Mouse (Mus musculus) limb, embryonic 13.5 days (tissue): Measurements from ENCODE around the gene Zfp963. TPM values are rescaled to one million over a fixed set of nuclear protein-coding genes. Genes with fewer than 3 reads are reported as not detected.
A peak's percentile ranks its signal among the peaks of the same experiment; 100 is the strongest.

ENCODE experiments used
- ATAC-seq: fragments of 200-750 bp; cut with Nextera tagmentation; 2 replicates; pipeline ENCODE4 v1.8.0; 2017; ENCODE audit warnings: low read depth, moderate number of reproducible peaks, moderate TSS enrichment; ENCODE audit not compliant: low FRiP score
- H3K27ac ChIP-seq: fragments of 300-500 bp; sonication (generic); 2 replicates; pipeline ENCODE4 v1.5.1; 2015; ENCODE audit warnings: inconsistent platforms, mild to moderate bottlenecking, moderate library complexity
- H3K27me3 ChIP-seq: fragments of 300-500 bp; sonication (generic); 2 replicates; pipeline ENCODE4 v1.6.1; 2015; ENCODE audit warnings: mild to moderate bottlenecking, inconsistent platforms
- H3K36me3 ChIP-seq: fragments of 300-500 bp; sonication (generic); 2 replicates; pipeline ENCODE4 v1.6.1; 2015; ENCODE audit warnings: inconsistent platforms, mild to moderate bottlenecking, moderate library complexity
- H3K4me1 ChIP-seq: fragments of 300-500 bp; sonication (generic); 2 replicates; pipeline ENCODE4 v1.6.1; 2015; ENCODE audit warnings: inconsistent platforms
- H3K4me2 ChIP-seq: fragments of 300-500 bp; sonication (generic); replicated peaks from 2 replicates; pipeline ENCODE4 v1.6.1; 2015; ENCODE audit warnings: inconsistent platforms, mild to moderate bottlenecking, moderate library complexity
- H3K4me3 ChIP-seq: fragments of 300-500 bp; sonication (generic); 2 replicates; pipeline ENCODE4 v1.5.1; 2015; ENCODE audit warnings: moderate library complexity, mild to moderate bottlenecking, inconsistent platforms
- H3K9ac ChIP-seq: fragments of 300-500 bp; sonication (generic); 2 replicates; pipeline ENCODE4 v1.6.1; 2015; ENCODE audit warnings: mild to moderate bottlenecking, inconsistent platforms
- H3K9me3 ChIP-seq: fragments of 300-500 bp; sonication (generic); 2 replicates; pipeline ENCODE4 v1.6.1; 2016; ENCODE audit warnings: inconsistent platforms
- WGBS: fragments of 180-500 bp; shearing (Covaris S2); methylation state at CpG from one replicate; pipeline ENCODE4 v1.1.7; 2015; 5-methylcytosine and 5-hydroxymethylcytosine counted together
- polyA plus RNA-seq: library from polyadenylated mRNA; unstranded; fragments of >200 nt; fragmentation: Nextera tagmentation; extraction: Ambion mirVana; gene quantifications from 2 replicates; pipeline ENCODE4 v1.2.1, GENCODE M21; 2015

The Zfp963 gene
- polyA plus RNA-seq, 1 experiment from 2014 or later: 7.7 TPM

DNA sequence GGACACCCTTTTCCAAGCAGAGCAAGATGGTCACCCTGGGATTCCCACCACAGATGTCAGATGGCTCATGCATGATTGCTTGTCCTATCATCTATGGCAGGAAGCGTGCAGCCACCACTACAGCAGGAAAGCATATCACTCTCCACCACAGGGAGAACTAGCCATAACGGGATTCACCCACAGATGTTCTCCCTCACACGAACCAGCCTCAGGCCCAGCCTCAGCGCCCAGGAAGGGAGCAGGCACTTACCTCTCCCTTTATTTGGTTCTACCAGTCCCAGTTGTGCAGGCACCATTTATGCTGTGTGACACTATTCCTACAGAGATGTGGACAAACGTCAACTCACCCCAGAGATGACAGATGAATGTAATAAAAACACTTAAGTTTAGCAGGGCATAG, 39.3 kb upstream of the Zfp963 start:
- Histone ChIP-seq H3K9me3 (no peaks in the 10 kb centered on the region), H3K4me1 (peaks cover 25% of the 10 kb centered on the region), H3K36me3 (peaks cover 13% of the 10 kb centered on the region), H3K4me2 (no peak overlapping the region), H3K27ac (no peak overlapping the region), H3K4me3 (no peak overlapping the region), H3K9ac (no peak overlapping the region), H3K27me3 (no peaks in the 10 kb centered on the region)
- ATAC-seq: no peak
- 92% methylated on average over 5 of the region's 5 CpGs for whole genome bisulfite sequencing

DNA sequence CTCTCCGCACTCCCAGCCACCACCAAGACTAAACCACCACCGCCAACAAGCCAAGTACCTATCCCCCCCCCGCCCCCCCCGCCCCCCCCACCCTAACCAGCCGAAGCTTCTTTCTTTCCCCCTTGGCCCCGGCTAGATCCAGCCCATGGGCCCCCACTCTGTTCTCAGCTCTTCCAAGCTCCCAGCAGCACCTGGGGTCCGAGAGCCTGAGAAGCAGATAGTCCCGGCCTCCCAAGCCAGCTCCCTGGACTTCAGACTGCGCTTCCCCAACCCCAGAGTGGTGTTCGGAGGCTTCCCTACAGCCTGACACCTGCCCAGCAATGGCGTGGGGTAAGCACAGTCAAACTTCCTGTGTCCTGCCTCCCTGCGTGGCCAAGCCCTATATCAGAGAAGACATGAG, 27.3 kb upstream of the Zfp963 start:
- no peaks in the 10 kb centered on the region; the same call in 1 of the 2 replicates for H3K36me3 ChIP-seq
- H3K4me1 ChIP-seq: peaks cover 20% of the 10 kb centered on the region
- H3K4me2 ChIP-seq: no peak overlapping the region
- no peak overlapping the region for H3K9ac ChIP-seq
- H3K4me3 ChIP-seq: no peak overlapping the region
- ATAC-seq: no peak
- no peaks in the 10 kb centered on the region for H3K9me3 ChIP-seq
- no peak overlapping the region for H3K27ac ChIP-seq
- WGBS: 69% methylated on average over 10 of the region's 12 CpGs
- no peaks in the 10 kb centered on the region for H3K27me3 ChIP-seq

- peaks cover 27% of the 10 kb centered on the region for H3K4me1 ChIP-seq
- no peak overlapping the region; the same call in 1 of the 2 replicates for H3K27ac ChIP-seq
- WGBS: 48% methylated on average over 2 of the region's 2 CpGs
- no peaks in the 10 kb centered on the region for H3K27me3 ChIP-seq
- peak overlapping the region; percentile 75 for H3K4me2 ChIP-seq
- peak; percentile 11; the same call in 1 of the 2 replicates for ATAC-seq
- peaks cover 4% of the 10 kb centered on the region; the same call in 1 of the 2 replicates for H3K36me3 ChIP-seq
- no peak overlapping the region for H3K9ac ChIP-seq
- H3K4me3 ChIP-seq: peak overlapping the region; percentile 75
- H3K9me3 ChIP-seq: no peaks in the 10 kb centered on the region
Measured at GRCm38 (mm10) chr8:69775149-69775534, 25.4 kb upstream of the Zfp963 start.

DNA sequence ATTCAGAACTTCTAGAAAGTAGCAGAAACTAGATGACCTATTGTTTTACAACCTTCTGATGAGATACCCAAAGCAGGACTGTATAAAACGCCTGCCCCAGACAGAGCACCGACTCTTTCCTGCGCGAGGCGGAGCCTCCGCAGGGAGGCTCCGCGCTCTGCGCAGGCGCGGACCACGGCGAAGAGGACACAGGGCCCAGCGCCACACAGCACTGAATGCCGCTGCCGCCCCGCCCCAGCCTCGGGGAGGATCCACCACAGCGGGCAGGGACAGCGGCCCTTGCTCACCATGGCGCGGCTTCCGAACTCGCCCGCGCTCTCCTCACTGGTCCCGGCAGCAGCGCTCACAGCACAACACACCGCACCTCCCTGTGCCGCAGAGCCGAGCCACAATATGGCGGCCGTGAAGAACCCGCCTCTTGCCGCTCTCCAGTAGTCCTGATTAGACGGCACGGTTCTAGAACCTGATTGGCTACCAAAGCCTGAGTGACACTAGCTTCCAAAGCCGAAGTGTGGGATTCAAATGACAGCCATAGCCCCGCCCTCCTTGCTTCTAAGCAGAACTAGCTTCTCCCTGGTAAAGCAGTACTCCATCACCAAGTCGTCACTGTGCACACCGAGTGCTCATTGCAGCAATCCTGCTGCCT, 24.9 kb upstream of the Zfp963 start, which contains the start of gene Gm20422:
Gene Gm20422, minus strand, starts transcription at position 384 of the 646 bp plus-strand sequence.
- H3K9me3 ChIP-seq: no peaks in the 10 kb centered on the region
- H3K4me2 ChIP-seq: peak within 1 kb of the TSS; percentile 75
- peak within 1 kb of the TSS; percentile 92 for H3K9ac ChIP-seq
- 0% methylated on average over 41 of the region's 41 CpGs for WGBS
- ATAC-seq: peak; percentile 99
- peak within 1 kb of the TSS; percentile 75 for H3K4me3 ChIP-seq
- peaks cover 4% of the 10 kb centered on the region; the same call in 1 of the 2 replicates for H3K36me3 ChIP-seq
- no peaks in the 10 kb centered on the region for H3K27me3 ChIP-seq
- peak within 1 kb of the TSS; percentile 99 for H3K27ac ChIP-seq
- H3K4me1 ChIP-seq: peaks cover 32% of the 10 kb centered on the region

GRCm38 (mm10) chr8:69772106-69772505, 22.3 kb upstream of the Zfp963 start:
- H3K27ac ChIP-seq: no peak overlapping the region
- ATAC-seq: no peak
- 80% methylated on average over 2 of the region's 2 CpGs for WGBS

DNA sequence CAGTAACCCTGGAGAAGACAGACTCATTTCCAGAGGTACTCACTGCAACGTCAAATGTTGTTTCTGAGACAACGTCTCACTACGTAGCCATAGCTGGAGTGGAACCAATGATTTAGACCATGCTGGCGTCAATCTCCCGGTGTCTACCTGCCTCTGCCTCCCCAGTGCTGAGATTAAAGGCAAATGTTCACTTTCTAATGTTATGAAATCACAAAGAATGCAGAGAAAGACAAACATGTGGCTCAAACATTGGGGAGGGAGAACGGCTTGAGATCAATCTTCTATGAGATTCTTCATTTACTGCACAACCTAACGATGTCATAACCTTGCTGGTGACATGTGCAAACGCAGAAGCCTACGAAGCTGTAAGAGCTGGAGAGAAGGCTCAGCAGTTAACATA, 21.5 kb upstream of the Zfp963 start:
- Histone ChIP-seq H3K27ac (no peak overlapping the region; the same call in 1 of the 2 replicates), H3K36me3 (peaks cover 36% of the 10 kb centered on the region), H3K27me3 (no peaks in the 10 kb centered on the region), H3K9ac (no peak overlapping the region), H3K4me2 (no peak overlapping the region), H3K4me3 (no peak overlapping the region), H3K4me1 (peaks cover 32% of the 10 kb centered on the region), H3K9me3 (peaks cover 5% of the 10 kb centered on the region)
- WGBS: 76% methylated on average over 9 of the region's 9 CpGs
- no peak for ATAC-seq

More at GRCm38 (mm10) chr8:69772106-69772505, 22.3 kb upstream of the Zfp963 start:
- H3K4me3 ChIP-seq: no peak overlapping the region
- peak overlapping the region; percentile 28; the same call in 1 of the 2 replicates for H3K4me2 ChIP-seq
- H3K9me3 ChIP-seq: no peaks in the 10 kb centered on the region
- peaks cover 32% of the 10 kb centered on the region for H3K4me1 ChIP-seq
- no peaks in the 10 kb centered on the region for H3K27me3 ChIP-seq
- H3K9ac ChIP-seq: peak overlapping the region; percentile 1; the same call in 1 of the 2 replicates
- H3K36me3 ChIP-seq: peaks cover 27% of the 10 kb centered on the region

- 96% methylated on average over 4 of the region's 4 CpGs for WGBS
- ATAC-seq: no peak
- Histone ChIP-seq H3K4me1 (no peaks in the 10 kb centered on the region), H3K27ac (no peak overlapping the region), H3K4me2 (no peak overlapping the region), H3K36me3 (peaks cover 80% of the 10 kb centered on the region), H3K9me3 (peaks cover 9% of the 10 kb centered on the region), H3K27me3 (no peaks in the 10 kb centered on the region), H3K9ac (no peak overlapping the region), H3K4me3 (no peak overlapping the region)
Measured at GRCm38 (mm10) chr8:69761814-69762445, 12.2 kb upstream of the Zfp963 start.

- H3K4me1 ChIP-seq: no peaks in the 10 kb centered on the region
- H3K27ac ChIP-seq: no peak overlapping the region
- no peak for ATAC-seq
- H3K27me3 ChIP-seq: no peaks in the 10 kb centered on the region
- H3K9ac ChIP-seq: no peak overlapping the region
- no peak overlapping the region for H3K4me3 ChIP-seq
- H3K36me3 ChIP-seq: peaks cover 57% of the 10 kb centered on the region
- no peak overlapping the region for H3K4me2 ChIP-seq
- no peaks in the 10 kb centered on the region for H3K9me3 ChIP-seq
- 95% methylated on average over 5 of the region's 5 CpGs for WGBS
Measured at GRCm38 (mm10) chr8:69758316-69758715, 8.5 kb upstream of the Zfp963 start.

GRCm38 (mm10) chr8:69752437-69752836, 2.7 kb upstream of the Zfp963 start:
- Histone ChIP-seq H3K27me3 (no peaks in the 10 kb centered on the region), H3K36me3 (peaks cover 22% of the 10 kb centered on the region), H3K27ac (no peak overlapping the region), H3K9me3 (no peaks in the 10 kb centered on the region), H3K9ac (no peak overlapping the region), H3K4me2 (no peak overlapping the region), H3K4me3 (no peak overlapping the region), H3K4me1 (peaks cover 8% of the 10 kb centered on the region)
- WGBS: 94% methylated on average over 2 of the region's 2 CpGs
- no peak for ATAC-seq

GRCm38 (mm10) chr8:69741231-69741630, 8.5 kb downstream of the Zfp963 start:
- Histone ChIP-seq H3K4me3 (no peak overlapping the region), H3K4me1 (no peaks in the 10 kb centered on the region), H3K27ac (no peak overlapping the region), H3K9me3 (no peaks in the 10 kb centered on the region), H3K36me3 (peaks cover 36% of the 10 kb centered on the region), H3K27me3 (no peaks in the 10 kb centered on the region), H3K9ac (no peak overlapping the region), H3K4me2 (no peak overlapping the region)
- ATAC-seq: no peak
- 84% methylated on average over 2 of the region's 2 CpGs for WGBS

- ATAC-seq: no peak
- Histone ChIP-seq H3K4me3 (no peak overlapping the region), H3K27me3 (no peaks in the 10 kb centered on the region), H3K4me2 (no peak overlapping the region), H3K9ac (no peak overlapping the region), H3K9me3 (no peaks in the 10 kb centered on the region), H3K36me3 (peaks cover 36% of the 10 kb centered on the region), H3K27ac (no peak overlapping the region), H3K4me1 (no peaks in the 10 kb centered on the region)
- 86% methylated on average over 6 of the region's 6 CpGs for whole genome bisulfite sequencing
Measured at GRCm38 (mm10) chr8:69740763-69741162, 9.0 kb downstream of the Zfp963 start.

GRCm38 (mm10) chr8:69735495-69735894, 14.3 kb downstream of the Zfp963 start:
- 74% methylated on average over 1 of the region's 1 CpGs for WGBS

More at GRCm38 (mm10) chr8:69735495-69735894, 14.3 kb downstream of the Zfp963 start:
- Histone ChIP-seq H3K27ac (no peak overlapping the region), H3K9ac (no peak overlapping the region), H3K27me3 (no peaks in the 10 kb centered on the region), H3K36me3 (no peaks in the 10 kb centered on the region), H3K9me3 (no peaks in the 10 kb centered on the region), H3K4me1 (no peaks in the 10 kb centered on the region), H3K4me2 (no peak overlapping the region), H3K4me3 (no peak overlapping the region)
- ATAC-seq: no peak
